Mouse (Mus musculus): ENCODE measurements around the gene Zfp106. TPM values are rescaled to one million over a fixed set of nuclear protein-coding genes. Genes with fewer than 3 reads are reported as not detected.

Gene Zfp106
- total RNA-seq, 2 experiments from 2014 or later: 81.7 to 84.5 TPM

DNA sequence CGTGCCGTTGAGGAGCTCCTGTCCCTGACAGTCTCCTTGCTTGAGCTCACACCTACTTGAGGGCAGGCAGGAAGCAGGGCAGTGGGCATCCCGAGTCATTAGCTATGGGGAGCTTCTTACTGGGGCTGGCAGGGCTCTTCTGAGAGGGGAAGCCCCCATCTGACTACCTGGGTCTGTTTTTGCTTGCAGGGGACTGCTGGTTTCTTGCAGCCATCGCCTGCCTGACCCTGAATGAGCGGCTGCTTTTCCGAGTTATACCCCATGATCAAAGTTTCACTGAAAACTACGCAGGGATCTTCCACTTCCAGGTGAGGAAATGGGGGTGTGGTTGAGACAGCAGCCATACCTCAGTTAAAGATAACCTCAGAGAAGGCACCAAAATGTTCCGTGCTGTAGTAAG lies 81.7 kb downstream of the Zfp106 start:
- intact Hi-C loops (cut with DNase I): no loop called here
- no peak for DNase-seq

DNA sequence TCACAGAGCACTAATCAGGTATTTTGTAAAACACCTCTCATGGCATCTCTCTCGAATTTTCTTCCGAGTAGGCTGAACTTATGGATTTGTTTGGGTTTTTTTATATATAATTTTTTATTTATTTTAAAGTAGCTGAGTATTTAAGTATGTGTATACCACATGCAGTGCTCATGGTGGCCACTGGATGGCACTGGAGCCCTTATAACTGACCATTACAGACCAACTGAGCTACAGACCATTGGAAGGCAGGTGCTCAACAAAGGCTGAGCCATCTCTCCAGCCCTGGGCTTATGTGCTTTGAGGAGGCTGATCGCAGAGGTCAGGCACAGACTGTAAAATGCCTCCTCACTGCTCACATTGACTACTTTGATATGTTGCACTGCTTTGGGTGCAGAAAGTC lies 85.0 kb downstream of the Zfp106 start:
- DNase-seq: peak; percentile 75
- intact Hi-C loops (cut with DNase I): no loop called here

DNA sequence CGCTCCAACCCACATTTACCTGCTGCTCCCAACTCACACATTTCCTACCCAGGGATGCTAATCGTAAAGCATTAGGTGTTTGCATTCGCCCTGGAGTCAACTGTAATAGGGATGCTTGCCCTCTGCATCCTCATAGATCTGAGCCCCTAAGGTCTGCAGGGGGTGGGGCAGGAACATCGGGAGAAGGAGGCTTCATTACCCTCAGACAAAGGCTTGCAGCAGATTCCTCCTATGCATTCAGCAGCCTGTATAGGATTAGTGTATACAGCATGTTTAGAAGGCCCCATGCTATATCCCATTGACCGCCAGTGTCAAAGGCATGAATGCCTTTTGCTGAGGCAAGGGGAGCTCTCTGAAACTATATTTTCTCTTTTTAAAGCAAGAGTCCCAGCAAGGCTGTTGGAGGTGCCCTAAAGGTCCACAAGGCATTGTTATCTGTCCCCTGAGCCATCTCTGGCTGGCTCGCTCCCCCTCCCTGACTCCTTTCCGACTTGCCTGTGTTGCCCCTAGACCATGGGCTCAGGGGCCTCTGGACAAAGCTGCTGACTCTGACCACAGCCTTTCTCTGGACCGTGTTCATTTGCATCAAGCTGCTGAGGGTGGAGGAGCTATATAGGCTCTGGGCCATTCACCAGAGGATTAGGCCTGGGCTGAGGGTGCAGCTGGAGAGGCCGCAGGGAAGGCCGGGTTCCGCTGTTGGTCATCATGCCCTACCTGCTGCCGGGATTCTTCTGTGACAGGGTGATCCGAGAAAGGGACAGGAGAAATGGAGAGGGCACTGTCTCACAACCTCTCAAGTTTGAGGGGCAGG lies 87.2 kb downstream of the Zfp106 start:
- intact Hi-C loops (cut with DNase I): no loop called here
- no peak for DNase-seq

DNA sequence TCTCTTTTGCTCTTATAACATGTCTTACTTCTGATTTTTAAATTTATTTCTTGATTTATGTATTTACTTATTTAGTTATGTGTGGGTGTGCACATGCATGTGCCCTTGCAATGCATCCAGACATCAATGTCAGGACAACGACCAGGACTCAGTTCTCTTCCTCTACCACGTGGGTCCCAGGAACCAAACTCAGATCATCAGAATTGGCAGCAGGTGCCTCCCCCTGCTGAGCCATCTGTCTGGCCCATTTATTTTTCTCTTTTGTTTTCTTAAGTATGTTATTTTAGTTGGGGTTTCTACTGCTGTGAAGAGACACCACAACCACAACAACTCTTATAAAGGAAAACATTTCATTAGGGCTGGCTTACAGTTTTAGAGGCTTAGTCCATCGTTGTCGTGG lies 92.8 kb downstream of the Zfp106 start:
- no peak for DNase-seq
- intact Hi-C loops (cut with DNase I): no loop called here

DNA sequence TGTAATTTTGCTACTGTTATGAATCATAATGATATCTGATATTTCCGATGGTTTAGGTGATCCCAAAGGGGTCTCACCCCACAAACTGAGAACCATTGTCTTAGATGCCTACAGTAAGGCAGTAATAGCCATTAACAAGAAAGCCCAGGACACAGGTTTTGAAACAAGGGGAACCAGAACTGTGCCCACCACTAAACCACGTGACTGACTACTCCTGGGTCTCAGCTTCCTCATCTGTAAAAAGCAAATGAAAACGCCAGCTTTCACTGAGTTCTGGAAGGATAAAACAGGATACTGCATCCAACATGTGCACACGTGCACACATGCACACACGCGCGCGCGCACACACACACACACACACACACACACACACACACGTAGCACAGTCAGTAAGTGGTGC lies 93.9 kb downstream of the Zfp106 start:
- no peak for DNase-seq
- intact Hi-C loops (cut with DNase I): no loop called here

DNA sequence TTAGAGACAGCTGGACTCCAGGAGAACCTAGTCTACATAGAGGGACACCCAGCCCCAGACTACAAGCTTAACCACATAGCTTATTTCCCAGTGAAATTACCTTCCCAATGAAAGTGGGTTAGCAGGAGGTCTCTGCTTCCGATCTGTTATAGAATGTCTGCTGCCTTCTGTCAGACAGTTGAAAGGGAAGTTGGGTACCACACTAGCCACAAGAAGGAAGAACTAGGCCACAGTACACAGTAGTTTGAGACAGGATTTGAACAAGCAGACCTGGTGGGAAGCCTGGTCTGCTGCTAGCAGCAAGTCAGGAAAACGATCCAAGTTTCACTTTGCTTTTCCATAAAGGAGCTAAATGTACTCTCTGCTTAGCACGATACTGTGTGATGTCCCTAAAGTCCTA lies 94.4 kb downstream of the Zfp106 start:
- intact Hi-C loops (cut with DNase I): no loop called here

DNA sequence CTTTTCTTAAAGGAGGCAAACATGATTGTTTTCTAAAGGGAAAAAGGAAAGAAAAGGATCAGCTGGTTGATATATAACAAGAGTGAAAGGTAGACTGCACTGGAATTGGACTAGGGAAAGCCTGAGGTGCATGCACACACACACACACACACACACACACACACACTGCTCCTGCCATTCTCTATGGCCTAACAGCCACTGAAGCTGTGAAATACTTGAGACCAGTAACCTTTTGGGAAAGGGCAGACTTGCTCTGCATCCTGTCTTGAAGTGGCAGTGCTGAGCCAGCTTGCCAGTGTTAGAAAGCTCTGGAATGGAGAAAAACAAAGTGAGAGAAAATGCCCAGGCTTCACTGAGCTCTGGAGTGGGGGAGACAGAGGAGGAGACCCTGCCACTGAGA lies 95.6 kb downstream of the Zfp106 start:
- DNase-seq: no peak
- intact Hi-C loops (cut with DNase I): no loop called here

More for the DNA sequence above, 94.4 kb downstream of the Zfp106 start:
- no peak for DNase-seq

DNA sequence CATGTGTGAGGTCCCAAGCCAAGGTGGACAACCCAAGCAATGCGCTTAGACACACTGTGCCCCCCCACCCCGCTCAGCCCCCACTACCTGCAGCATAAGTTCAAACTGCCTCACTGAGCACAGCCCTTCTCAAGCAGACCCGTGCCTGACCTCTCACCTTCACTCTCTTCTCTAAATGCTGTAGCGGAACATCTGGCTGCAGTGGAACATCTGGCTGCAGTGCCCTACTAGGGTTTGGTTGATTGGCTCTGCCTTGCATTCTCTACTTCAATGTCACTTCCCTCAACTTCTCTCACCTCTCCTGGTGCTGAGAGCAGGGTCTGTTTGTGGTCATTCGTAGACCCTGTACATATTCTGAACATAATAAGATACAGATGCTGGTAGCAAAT lies 98.3 kb downstream of the Zfp106 start:
- no peak for DNase-seq
- intact Hi-C loops (cut with DNase I): no loop called here

DNA sequence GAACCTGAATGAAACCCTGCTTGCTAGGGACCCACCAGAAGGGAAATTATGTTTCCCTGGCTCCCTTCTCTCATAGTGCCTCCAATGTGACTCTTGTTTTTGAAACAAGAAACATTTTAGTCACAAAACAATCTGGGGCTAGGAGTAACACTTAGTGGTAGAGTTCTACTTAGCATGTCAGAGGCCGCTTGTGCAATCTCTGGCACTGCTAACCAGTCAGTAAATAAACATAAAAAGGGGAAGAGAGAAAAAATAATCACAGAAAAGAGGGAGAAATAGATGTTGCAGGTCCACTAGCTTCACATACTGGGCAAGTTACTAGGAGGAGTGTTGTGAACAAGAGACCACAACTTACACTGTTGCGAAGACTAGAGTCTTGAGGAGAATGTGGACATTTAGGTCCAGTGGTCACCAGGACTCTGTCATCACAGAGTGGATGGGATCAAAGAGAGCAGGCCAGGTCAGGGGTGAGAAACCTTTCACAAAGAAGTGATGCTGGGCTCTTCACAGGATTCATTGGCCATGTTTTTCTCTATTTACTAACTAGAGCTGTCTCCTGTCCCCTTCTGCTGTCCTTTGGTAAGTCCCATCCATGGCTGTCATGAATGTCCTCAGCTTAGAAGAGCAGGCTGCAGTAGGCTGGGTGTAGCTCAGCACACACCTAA lies 98.8 kb downstream of the Zfp106 start:
- intact Hi-C loops (cut with DNase I): no loop called here
- no peak for DNase-seq

DNA sequence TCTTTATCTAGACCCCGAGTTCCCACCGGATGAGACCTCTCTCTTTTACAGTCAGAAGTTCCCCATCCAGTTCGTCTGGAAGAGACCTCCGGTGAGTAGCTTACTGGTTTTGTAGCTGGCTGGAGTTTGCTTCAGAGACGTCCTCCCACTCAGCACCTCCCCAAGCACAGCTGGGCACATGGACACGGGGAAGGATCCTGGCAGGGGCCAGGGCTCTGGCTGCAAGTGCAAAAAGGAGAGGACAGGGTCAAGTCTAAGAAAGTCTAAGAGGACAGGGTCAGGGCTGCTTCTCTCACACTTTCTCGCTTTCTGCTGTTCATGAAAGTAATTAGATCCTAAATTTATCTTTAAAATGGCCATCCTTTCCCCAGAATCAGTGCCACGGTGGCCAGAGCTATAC lies 99.6 kb downstream of the Zfp106 start:
- DNase-seq: no peak
- intact Hi-C loops (cut with DNase I): no loop called here

DNA sequence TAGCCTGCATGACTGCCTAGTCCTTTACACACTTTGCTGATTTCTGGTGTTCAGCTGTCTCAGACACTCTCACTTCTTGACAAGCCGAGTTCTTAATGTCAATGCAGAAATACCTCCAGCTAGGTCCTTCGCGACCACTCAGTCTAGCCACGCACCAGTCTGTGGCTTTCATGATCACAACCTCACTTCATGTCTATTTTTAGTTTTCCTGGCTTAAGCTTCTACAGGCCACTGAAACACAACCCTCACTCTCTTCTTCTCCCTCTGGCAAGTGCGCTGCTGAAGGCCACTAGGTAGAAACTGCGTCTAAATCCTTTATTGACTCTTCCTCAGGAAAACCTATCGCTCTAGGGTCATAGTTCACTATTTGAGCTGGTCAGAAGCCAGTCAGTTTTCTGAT lies 100.3 kb downstream of the Zfp106 start:
- DNase-seq: no peak

DNA sequence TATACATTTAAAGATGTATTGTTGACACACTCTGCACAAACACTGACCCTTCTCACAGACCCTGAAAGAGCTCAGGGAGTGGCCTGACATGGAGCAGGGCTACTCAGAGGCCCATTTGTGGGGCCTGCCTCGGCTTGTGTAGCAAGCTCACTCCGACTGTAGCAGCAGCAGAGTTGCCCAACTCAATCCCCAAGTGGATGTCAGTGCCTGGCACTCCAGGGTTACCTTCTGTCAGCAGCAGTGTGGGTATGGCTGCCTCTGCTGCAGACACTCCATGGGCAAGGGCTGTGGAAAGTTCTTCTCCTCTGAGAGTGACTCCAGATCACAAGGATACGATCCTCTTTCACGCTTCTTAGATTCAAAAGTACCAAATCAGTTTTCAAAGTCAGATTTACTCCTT lies 103.4 kb downstream of the Zfp106 start:
- DNase-seq: no peak
- intact Hi-C loops (cut with DNase I): no loop called here

More for the DNA sequence above, 100.3 kb downstream of the Zfp106 start:
- intact Hi-C loops (cut with DNase I): no loop called here

Other genes starting within 250 kb of the Zfp106 start
- not detected for gene Pla2g4f, start 249.7 kb downstream of the Zfp106 start, total RNA-seq (2021)
- gene Vps39, start 210.7 kb downstream of the Zfp106 start, total RNA-seq (2021): 10 to 100 TPM; 48.4 to 53.7 TPM
- gene Ganc, start 159.9 kb downstream of the Zfp106 start, total RNA-seq (2021): 1 to 10 TPM; 8.3 to 8.9 TPM
- 10 to 100 TPM; 29.8 to 33.1 TPM for gene Tmem87a, start 159.7 kb downstream of the Zfp106 start, total RNA-seq (2021)
- gene Capn3, start 107.8 kb downstream of the Zfp106 start, total RNA-seq (2021): 1 to 10 TPM; 1.6 to 2.7 TPM
- 10 to 100 TPM; 19.8 to 20.0 TPM for gene Snap23, start 3.8 kb upstream of the Zfp106 start, total RNA-seq (2021)
- 10 to 100 TPM; 14.3 to 15.6 TPM for gene Haus2, start 45.5 kb upstream of the Zfp106 start, total RNA-seq (2021)
- 10 to 100 TPM; 16.5 to 17.9 TPM for gene Lrrc57, start 45.7 kb upstream of the Zfp106 start, total RNA-seq (2021)
- 10 to 100 TPM; 13.7 to 15.6 TPM for gene Stard9, start 65.3 kb upstream of the Zfp106 start, total RNA-seq (2021)

Data from left cerebral cortex, postnatal 4 days (tissue).